Comparison of ENCODE assay signal across 8 mouse cellular contexts in the genomic region with DNA sequence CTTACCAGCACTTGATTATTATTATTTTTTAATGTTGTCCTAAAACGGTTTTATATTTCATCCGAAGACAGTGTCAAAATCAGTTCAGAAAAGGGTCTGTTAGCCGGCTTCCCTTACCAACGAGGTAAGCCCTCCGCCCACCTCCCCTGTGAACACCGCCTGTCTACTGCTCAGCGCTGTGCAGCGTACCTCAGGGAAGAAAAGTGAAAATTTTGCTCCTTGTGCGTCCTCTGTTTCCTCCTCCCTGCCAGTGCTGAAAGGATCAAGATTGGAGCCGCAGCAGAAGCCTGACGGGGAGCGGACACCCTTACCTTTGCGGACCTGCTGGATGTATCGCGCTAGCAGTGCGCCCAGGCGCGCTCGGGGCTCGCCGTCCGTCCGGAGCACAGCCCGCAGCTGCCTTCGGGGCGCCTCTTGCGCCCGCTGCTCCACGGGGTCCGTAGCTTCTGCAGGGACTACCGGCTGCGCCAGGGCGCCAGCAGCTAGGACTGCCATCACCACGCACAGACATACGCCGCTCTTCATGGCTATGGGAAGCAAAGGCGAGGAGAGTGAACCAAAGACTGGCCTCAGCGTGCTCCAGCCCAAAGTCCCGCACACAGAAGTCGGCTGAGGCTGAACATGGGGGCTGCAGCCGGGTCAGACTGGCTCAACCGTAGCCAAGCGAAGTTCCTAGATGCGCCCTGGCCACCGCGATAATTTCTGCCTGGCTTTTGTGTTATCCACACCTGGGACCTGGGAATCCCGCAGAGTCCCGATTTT. TPM values are rescaled to one million over a fixed set of nuclear protein-coding genes. Genes with fewer than 3 reads are reported as not detected.
DNase-seq lines count a peak whose midpoint lies in the region; ATAC-seq and TF ChIP-seq lines count a peak whose summit lies in the region.

No protein-coding gene starts in this region.

- intact Hi-C loops in left cerebral cortex, postnatal 25 days (cut with DNase I), result loop anchor here (2.0 kb wide), 1 partner anchor 107 kb away; no protein-coding TSS in a partner anchor

- H3K4me2 ChIP-seq in embryonic facial prominence, embryonic 11.5 days (ENCODE audit: low read depth, low read length), result peak overlapping the region; percentile 56
- peak overlapping the region; percentile 66 for H3K4me2 ChIP-seq in intestine, embryonic 15.5 days (replicated peaks)

- TF ChIP-seq CTCF in olfactory bulb, adult 2 months (IDR thresholded peaks at IDR 0.05; ENCODE audit: insufficient read depth, low read depth, low read length), result no peak

- H3K27ac ChIP-seq in embryonic facial prominence, embryonic 11.5 days (replicated peaks; ENCODE audit: low read depth, low read length), result no peak overlapping the region
- no peak overlapping the region for H3K27ac ChIP-seq in intestine, embryonic 15.5 days
- no peak overlapping the region; the same call in 1 of the 2 replicates for H3K27ac ChIP-seq in olfactory bulb, adult 2 months (ENCODE audit: insufficient read depth, low read depth, low read length)

- 3% methylated on average over 48 of the region's 48 CpGs for WGBS in embryonic facial prominence, embryonic 11.5 days
- WGBS in intestine, embryonic 15.5 days, result 3% methylated on average over 48 of the region's 48 CpGs
- WGBS in olfactory bulb, adult 2 months, result 5% methylated on average over 48 of the region's 48 CpGs

- peak overlapping the region; percentile 22 for H3K9ac ChIP-seq in embryonic facial prominence, embryonic 11.5 days (replicated peaks; ENCODE audit: low read length)
- peak overlapping the region; percentile 18; the same call in 1 of the 2 replicates for H3K9ac ChIP-seq in intestine, embryonic 15.5 days

- ATAC-seq in embryonic facial prominence, embryonic 11.5 days (replicated peaks; ENCODE audit: insufficient number of reproducible peaks, low FRiP score, low TSS enrichment, low read depth), result no peak
- 0 out of 2 replicates have a peak, but pooled peaks have one; percentile 45 for ATAC-seq in intestine, embryonic 15.5 days
- no peak for ATAC-seq in megakaryocyte, adult 5-6 weeks (ENCODE audit: poor library complexity, severe bottlenecking)

- H3K9me3 ChIP-seq in embryonic facial prominence, embryonic 11.5 days (replicated peaks; ENCODE audit: control insufficient read depth, low read length), result no peaks in the 10 kb centered on the region
- no peaks in the 10 kb centered on the region for H3K9me3 ChIP-seq in intestine, embryonic 15.5 days

- peak overlapping the region; percentile 12 for H3K4me3 ChIP-seq in embryonic facial prominence, embryonic 11.5 days (ENCODE audit: low read depth, low read length)
- H3K4me3 ChIP-seq in intestine, embryonic 15.5 days (replicated peaks), result peak overlapping the region; percentile 25
- peak overlapping the region; percentile 31 for H3K4me3 ChIP-seq in olfactory bulb, adult 2 months (ENCODE audit: insufficient read depth, low read depth, low read length)

- peaks cover 45% of the 10 kb centered on the region for H3K27me3 ChIP-seq in embryonic facial prominence, embryonic 11.5 days (ENCODE audit: control insufficient read depth, insufficient read depth, low read length)
- peaks cover 59% of the 10 kb centered on the region for H3K27me3 ChIP-seq in intestine, embryonic 15.5 days (replicated peaks)

- no peaks in the 10 kb centered on the region; the same call in 1 of the 2 replicates for H3K4me1 ChIP-seq in embryonic facial prominence, embryonic 11.5 days (ENCODE audit: control insufficient read depth, insufficient read depth, low read length)
- peaks cover 19% of the 10 kb centered on the region for H3K4me1 ChIP-seq in intestine, embryonic 15.5 days (replicated peaks)
- H3K4me1 ChIP-seq in olfactory bulb, adult 2 months (ENCODE audit: control insufficient read depth, insufficient read depth, low read length), result peaks cover 11% of the 10 kb centered on the region

- no peaks in the 10 kb centered on the region for H3K36me3 ChIP-seq in embryonic facial prominence, embryonic 11.5 days (replicated peaks; ENCODE audit: control insufficient read depth, insufficient read depth, low read depth, low read length)
- no peaks in the 10 kb centered on the region for H3K36me3 ChIP-seq in intestine, embryonic 15.5 days

- TF ChIP-seq POLR2A in olfactory bulb, adult 2 months (IDR thresholded peaks at IDR 0.05; ENCODE audit: insufficient read depth, low read depth, low read length), result no peak

- DNase-seq in left cerebral cortex, postnatal 25 days (ENCODE audit: low spot score in 2 of 2), result peak; percentile 34 to 42
- no peak for DNase-seq in left cerebral cortex, adult 18-20 months (ENCODE audit: low spot score in 2 of 2)
- DNase-seq in embryonic facial prominence, embryonic 11.5 days (ENCODE audit: low spot score), result peak; percentile 30
- no peak for DNase-seq in ovary, postnatal 36 days (ENCODE audit: low spot score)
- DNase-seq in heart, adult 11 months, result no peak

RNA-seq across cellular contexts. Expression of a gene that starts 1.3 kb away (rescaled TPM):
- 100 to 1,000 TPM; 670 to 812 TPM for total RNA-seq in left cerebral cortex, postnatal 25 days (2021)
- 100 to 1,000 TPM; 710 to 834 TPM for total RNA-seq in left cerebral cortex, adult 18-20 months (2021)
- polyA plus RNA-seq in embryonic facial prominence, embryonic 11.5 days (2014; fragmentation: Nextera tagmentation; extraction: Ambion mirVana), result 0.65 and 1.7 TPM in 2 replicates
- polyA plus RNA-seq in intestine, embryonic 15.5 days (2015; fragmentation: Nextera tagmentation; extraction: Ambion mirVana), result 29.6 and 33.9 TPM in 2 replicates
- polyA plus RNA-seq in olfactory bulb, adult 2 months (2012; ENCODE audit: insufficient read depth, insufficient read length, low replicate concordance, missing spikeins), result not detected in 2 replicates
- not detected in 2 replicates for total RNA-seq in megakaryocyte, adult 5-6 weeks (2015)
- total RNA-seq in megakaryocyte, adult 5-6 weeks (2017), result not detected in 2 replicates

Comparison
In these comparisons a context has a peak if more than half of its experiments do, and no peak if none do; other contexts are left out.
1. DNase-seq: peak in left cerebral cortex, postnatal 25 days (2 of 2) and embryonic facial prominence, embryonic 11.5 days (single experiment); none in left cerebral cortex, adult 18-20 months (0 of 2), ovary, postnatal 36 days (single experiment) and heart, adult 11 months (single experiment).
2. RNA of a gene that starts 1.3 kb away (total RNA-seq): 710 to 834 TPM in left cerebral cortex, adult 18-20 months and 670 to 812 TPM in left cerebral cortex, postnatal 25 days; not detected in megakaryocyte, adult 5-6 weeks; every median in the first group is over 100 times any median in the second.
3. Peak in every context shown above with its lines, with median percentiles within 50 percentile points of each other: H3K4me3 ChIP-seq.